Mouse (Mus musculus) hindbrain, embryonic 11.5 days (tissue): ENCODE data around the gene Cyp4f18. TPM values are rescaled to one million over a fixed set of nuclear protein-coding genes. Genes with fewer than 3 reads are reported as not detected.
"Not testable (repeated sequence)": the region's sequence is repeated elsewhere in the genome, so short reads cannot be mapped to it uniquely, and the experiment has no call there.

Source experiments
- ATAC-seq: fragments of 200-750 bp; cut with Nextera tagmentation; 2 replicates; pipeline ENCODE4 v1.8.0; 2017; ENCODE audit warnings: mild to moderate bottlenecking, moderate TSS enrichment, moderate library complexity; ENCODE audit not compliant: low FRiP score
- DNase-seq: peaks from one replicate; pipeline ENCODE4 v3.0.0-alpha.2; 2015; ENCODE audit warnings: low spot score
- H3K27ac ChIP-seq: fragments of 300-500 bp; sonication (generic); 2 replicates; pipeline ENCODE4 v1.5.1; 2014; ENCODE audit warnings: mild to moderate bottlenecking, low read depth, low read length
- H3K27me3 ChIP-seq: fragments of 300-500 bp; sonication (generic); 2 replicates; pipeline ENCODE4 v1.6.1; 2014; ENCODE audit warnings: mild to moderate bottlenecking, low read length, moderate library complexity, mixed read lengths; ENCODE audit not compliant: control insufficient read depth, insufficient read depth
- H3K36me3 ChIP-seq: fragments of 300-500 bp; sonication (generic); 2 replicates; pipeline ENCODE4 v1.6.1; 2014; ENCODE audit warnings: mild to moderate bottlenecking, low read length, moderate library complexity, mixed read lengths; ENCODE audit not compliant: control insufficient read depth, insufficient read depth
- H3K4me1 ChIP-seq: fragments of 300-500 bp; sonication (generic); replicated peaks from 2 replicates; pipeline ENCODE4 v1.6.1; 2014; ENCODE audit warnings: low read length, mixed read lengths; ENCODE audit not compliant: control insufficient read depth, insufficient read depth
- H3K4me2 ChIP-seq: fragments of 300-500 bp; sonication (generic); replicated peaks from 2 replicates; pipeline ENCODE4 v1.6.1; 2014; ENCODE audit warnings: mild to moderate bottlenecking, low read depth, low read length
- H3K4me3 ChIP-seq: fragments of 300-500 bp; sonication (generic); 2 replicates; pipeline ENCODE4 v1.5.1; 2014; ENCODE audit warnings: low read depth, low read length
- H3K9ac ChIP-seq: fragments of 300-500 bp; sonication (generic); 2 replicates; pipeline ENCODE4 v1.6.1; 2014; ENCODE audit warnings: low read depth, low read length
- H3K9me3 ChIP-seq: fragments of 300-500 bp; sonication (generic); 2 replicates; pipeline ENCODE4 v1.6.1; 2016; ENCODE audit warnings: low read length; ENCODE audit not compliant: control insufficient read depth
- WGBS: fragments of 180-500 bp; shearing (Covaris S2); extraction: QIAGEN DNeasy Blood & Tissue Kit; methylation state at CpG from one replicate; pipeline ENCODE4 v1.1.7; 2014; 5-methylcytosine and 5-hydroxymethylcytosine counted together
- polyA plus RNA-seq: library from polyadenylated mRNA; unstranded; fragments of >200 nt; fragmentation: Nextera tagmentation; extraction: Ambion mirVana; gene quantifications from 2 replicates; pipeline ENCODE4 v1.2.1, GENCODE M21; 2014

Cyp4f18 gene
- polyA plus RNA-seq, 1 experiment from 2014 or later: 0.94 TPM

- no peaks in the 10 kb centered on the region for H3K27me3 ChIP-seq
- no peak overlapping the region for H3K9ac ChIP-seq
- H3K4me2 ChIP-seq: no peak overlapping the region
- H3K9me3 ChIP-seq: no peaks in the 10 kb centered on the region
- no peak overlapping the region for H3K4me3 ChIP-seq
- H3K27ac ChIP-seq: no peak overlapping the region
- DNase-seq (no peak), ATAC-seq (no peak)
- H3K4me1 ChIP-seq: no peaks in the 10 kb centered on the region
- 88% methylated on average over 2 of the region's 2 CpGs for WGBS
- no peaks in the 10 kb centered on the region for H3K36me3 ChIP-seq
Observed at GRCm38 (mm10) chr8:72018141-72018540, 8.7 kb upstream of the Cyp4f18 start.

GRCm38 (mm10) chr8:72017339-72017738 lies 7.9 kb upstream of the Cyp4f18 start:
- not testable (repeated sequence) for H3K4me2 ChIP-seq, H3K9ac ChIP-seq, H3K4me3 ChIP-seq, H3K27me3 ChIP-seq, H3K4me1 ChIP-seq, ATAC-seq, H3K9me3 ChIP-seq, DNase-seq, H3K27ac ChIP-seq, H3K36me3 ChIP-seq
- 86% methylated on average over 2 of the region's 2 CpGs for WGBS

- not testable (repeated sequence) for ATAC-seq, H3K9me3 ChIP-seq, DNase-seq, H3K9ac ChIP-seq, H3K4me1 ChIP-seq, H3K4me2 ChIP-seq, H3K36me3 ChIP-seq, H3K27ac ChIP-seq, H3K4me3 ChIP-seq, H3K27me3 ChIP-seq
- WGBS: 76% methylated on average over 6 of the region's 6 CpGs
Observed at GRCm38 (mm10) chr8:72013506-72014228, 4.2 kb upstream of the Cyp4f18 start.

- no peaks in the 10 kb centered on the region for H3K4me1 ChIP-seq
- no peaks in the 10 kb centered on the region for H3K36me3 ChIP-seq
- 81% methylated on average over 3 of the region's 3 CpGs for WGBS
- ATAC-seq (no peak), DNase-seq (no peak)
- no peak overlapping the region for H3K4me3 ChIP-seq
- no peaks in the 10 kb centered on the region for H3K9me3 ChIP-seq
- no peak overlapping the region for H3K9ac ChIP-seq
- no peak overlapping the region for H3K4me2 ChIP-seq
- H3K27ac ChIP-seq: no peak overlapping the region
- H3K27me3 ChIP-seq: no peaks in the 10 kb centered on the region
Observed at GRCm38 (mm10) chr8:72008134-72008641, 1.2 kb downstream of the Cyp4f18 start.

GRCm38 (mm10) chr8:72006763-72007162 lies 2.7 kb downstream of the Cyp4f18 start:
- Histone ChIP-seq H3K9me3 (no peaks in the 10 kb centered on the region), H3K4me3 (no peak overlapping the region), H3K4me1 (no peaks in the 10 kb centered on the region), H3K27me3 (no peaks in the 10 kb centered on the region), H3K36me3 (no peaks in the 10 kb centered on the region), H3K27ac (no peak overlapping the region), H3K9ac (no peak overlapping the region), H3K4me2 (no peak overlapping the region)
- no peak for DNase-seq
- WGBS: 90% methylated on average over 1 of the region's 1 CpGs
- no peak for ATAC-seq

- WGBS: 86% methylated on average over 3 of the region's 3 CpGs
- ATAC-seq (no peak), DNase-seq (no peak)
- H3K4me2 ChIP-seq: no peak overlapping the region
- no peak overlapping the region for H3K27ac ChIP-seq
- no peaks in the 10 kb centered on the region for H3K4me1 ChIP-seq
- no peaks in the 10 kb centered on the region for H3K27me3 ChIP-seq
- H3K9ac ChIP-seq: no peak overlapping the region
- H3K9me3 ChIP-seq: no peaks in the 10 kb centered on the region
- H3K36me3 ChIP-seq: no peaks in the 10 kb centered on the region
- no peak overlapping the region for H3K4me3 ChIP-seq
Observed at GRCm38 (mm10) chr8:72005912-72006311, 3.5 kb downstream of the Cyp4f18 start.

- Histone ChIP-seq H3K4me2 (no peak overlapping the region), H3K9ac (no peak overlapping the region), H3K4me3 (no peak overlapping the region), H3K27me3 (no peaks in the 10 kb centered on the region), H3K4me1 (no peaks in the 10 kb centered on the region), H3K9me3 (no peaks in the 10 kb centered on the region), H3K36me3 (no peaks in the 10 kb centered on the region), H3K27ac (no peak overlapping the region)
- ATAC-seq (no peak), DNase-seq (no peak)
Observed at GRCm38 (mm10) chr8:72002942-72003341, 6.5 kb downstream of the Cyp4f18 start.

GRCm38 (mm10) chr8:72000223-72000622 lies 9.2 kb downstream of the Cyp4f18 start:
- Histone ChIP-seq H3K4me2 (no peak overlapping the region), H3K9ac (no peak overlapping the region), H3K9me3 (no peaks in the 10 kb centered on the region), H3K27me3 (no peaks in the 10 kb centered on the region), H3K4me1 (no peaks in the 10 kb centered on the region), H3K4me3 (no peak overlapping the region), H3K36me3 (no peaks in the 10 kb centered on the region), H3K27ac (no peak overlapping the region)
- 60% methylated on average over 3 of the region's 3 CpGs for WGBS
- no peak for DNase-seq
- no peak for ATAC-seq

GRCm38 (mm10) chr8:71999434-71999833 lies 10.0 kb downstream of the Cyp4f18 start:
- H3K27me3 ChIP-seq: no peaks in the 10 kb centered on the region
- H3K9me3 ChIP-seq: no peaks in the 10 kb centered on the region
- no peaks in the 10 kb centered on the region for H3K4me1 ChIP-seq
- ATAC-seq (no peak), DNase-seq (no peak)
- 96% methylated on average over 1 of the region's 1 CpGs for WGBS
- H3K27ac ChIP-seq: no peak overlapping the region
- no peak overlapping the region for H3K9ac ChIP-seq
- no peak overlapping the region for H3K4me3 ChIP-seq
- H3K4me2 ChIP-seq: no peak overlapping the region
- H3K36me3 ChIP-seq: no peaks in the 10 kb centered on the region
